ENCODE assay signal across 9 mouse cellular contexts in genomic region chr6:65584870-65585332, GRCm38 (mm10). TPM values are rescaled to one million over a fixed set of nuclear protein-coding genes. Genes with fewer than 3 reads are reported as not detected.
A peak's percentile ranks its signal among the peaks of the same experiment; 100 is the strongest.
DNase-seq lines count a peak whose midpoint lies in the region; ATAC-seq and TF ChIP-seq lines count a peak whose summit lies in the region.
"Had no signal": no experiment of that assay in that cellular context is flagged by ENCODE, and none has a peak within 500 bp of the region (broad histone marks: within the 10 kb centered on the region; RNA-seq: fewer than 3 reads in every experiment).

No protein-coding gene starts in this region.

- TF ChIP-seq POLR2A in cortical plate, adult 2 months (IDR thresholded peaks at IDR 0.05; ENCODE audit: extremely low read depth, insufficient read depth, low read length) = no peak

- H3K4me2 ChIP-seq in forebrain, postnatal 0 days (ENCODE audit: low read depth) = no peak overlapping the region
- no peak overlapping the region for H3K4me2 ChIP-seq in forebrain, embryonic 12.5 days
- no peak overlapping the region for H3K4me2 ChIP-seq in hindbrain, embryonic 16.5 days (ENCODE audit: low read length)
- H3K4me2 ChIP-seq in lung, embryonic 15.5 days = peak overlapping the region; percentile 10; the same call in 1 of the 2 replicates

- no peaks in the 10 kb centered on the region for H3K27me3 ChIP-seq in forebrain, postnatal 0 days (ENCODE audit: insufficient read depth, low read length)
- no peaks in the 10 kb centered on the region for H3K27me3 ChIP-seq in forebrain, embryonic 12.5 days
- H3K27me3 ChIP-seq in hindbrain, embryonic 16.5 days (replicated peaks; ENCODE audit: control insufficient read depth, insufficient read depth, low read length) = no peaks in the 10 kb centered on the region
- H3K27me3 ChIP-seq in lung, embryonic 15.5 days = no peaks in the 10 kb centered on the region

- peak; percentile 39 for DNase-seq in forebrain, postnatal 0 days
- peak; percentile 45 for DNase-seq in testis, postnatal 10 days (ENCODE audit: low spot score)
- DNase-seq in cerebellum, adult 9-11 months = no peak
- DNase-seq in thymus, postnatal 0 days (ENCODE audit: low spot score) = no peak

- no peaks in the 10 kb centered on the region for H3K4me1 ChIP-seq in forebrain, postnatal 0 days (ENCODE audit: insufficient read depth)
- no peaks in the 10 kb centered on the region for H3K4me1 ChIP-seq in forebrain, embryonic 12.5 days
- peaks cover 4% of the 10 kb centered on the region; the same call in 1 of the 2 replicates for H3K4me1 ChIP-seq in cortical plate, adult 2 months (ENCODE audit: control insufficient read depth, insufficient read depth, low read length)
- H3K4me1 ChIP-seq in hindbrain, embryonic 16.5 days (ENCODE audit: control insufficient read depth, insufficient read depth, low read depth, low read length) = peaks cover 4% of the 10 kb centered on the region; the same call in 1 of the 2 replicates
- H3K4me1 ChIP-seq in lung, embryonic 15.5 days = peaks cover 11% of the 10 kb centered on the region; the same call in 1 of the 2 replicates

- no peak for TF ChIP-seq CTCF in forebrain, postnatal 0 days (IDR thresholded peaks at IDR 0.05; ENCODE audit: low read depth)
- TF ChIP-seq CTCF in cortical plate, adult 2 months (IDR thresholded peaks at IDR 0.05; ENCODE audit: extremely low read depth, insufficient read depth, low read length) = no peak

- peak; percentile 43 for ATAC-seq in forebrain, postnatal 0 days
- no peak for ATAC-seq in forebrain, embryonic 12.5 days (ENCODE audit: low FRiP score)
- peak; percentile 40; the same call in 1 of the 2 replicates for ATAC-seq in hindbrain, embryonic 16.5 days
- peak; percentile 79 for ATAC-seq in lung, embryonic 15.5 days (ENCODE audit: borderline replicate concordance, extremely low read depth, low FRiP score, low TSS enrichment)

- no peak overlapping the region for H3K4me3 ChIP-seq in forebrain, postnatal 0 days (ENCODE audit: low read depth, low read length)
- H3K4me3 ChIP-seq in forebrain, embryonic 12.5 days (replicated peaks) = no peak overlapping the region
- no peak overlapping the region for H3K4me3 ChIP-seq in cortical plate, adult 2 months (ENCODE audit: insufficient read depth, low read length)
- no peak overlapping the region for H3K4me3 ChIP-seq in hindbrain, embryonic 16.5 days (ENCODE audit: low read length)
- H3K4me3 ChIP-seq in lung, embryonic 15.5 days = no peak overlapping the region

- WGBS in forebrain, postnatal 0 days = 13% methylated on average over 4 of the region's 4 CpGs
- WGBS in forebrain, embryonic 12.5 days = 43% methylated on average over 4 of the region's 4 CpGs
- WGBS in hindbrain, embryonic 16.5 days = 22% methylated on average over 4 of the region's 4 CpGs
- WGBS in lung, embryonic 15.5 days = 25% methylated on average over 4 of the region's 4 CpGs

- H3K27ac ChIP-seq in forebrain, postnatal 0 days (ENCODE audit: low read depth, low read length) = no peak overlapping the region
- no peak overlapping the region for H3K27ac ChIP-seq in forebrain, embryonic 12.5 days
- peak overlapping the region; percentile 45; the same call in 1 of the 2 replicates for H3K27ac ChIP-seq in cortical plate, adult 2 months (ENCODE audit: insufficient read depth, low read length)
- no peak overlapping the region for H3K27ac ChIP-seq in hindbrain, embryonic 16.5 days (ENCODE audit: low read depth, low read length)
- peak overlapping the region; percentile 74 for H3K27ac ChIP-seq in lung, embryonic 15.5 days

- no peaks in the 10 kb centered on the region for H3K36me3 ChIP-seq in forebrain, postnatal 0 days (ENCODE audit: insufficient read depth)
- no peaks in the 10 kb centered on the region for H3K36me3 ChIP-seq in forebrain, embryonic 12.5 days (replicated peaks)
- H3K36me3 ChIP-seq in hindbrain, embryonic 16.5 days (ENCODE audit: control insufficient read depth, insufficient read depth, low read length) = no peaks in the 10 kb centered on the region
- H3K36me3 ChIP-seq in lung, embryonic 15.5 days = no peaks in the 10 kb centered on the region

- H3K9me3 ChIP-seq in forebrain, postnatal 0 days (ENCODE audit: low read length) = no peaks in the 10 kb centered on the region
- no peaks in the 10 kb centered on the region for H3K9me3 ChIP-seq in forebrain, embryonic 12.5 days
- H3K9me3 ChIP-seq in hindbrain, embryonic 16.5 days (ENCODE audit: control insufficient read depth, low read length) = no peaks in the 10 kb centered on the region
- H3K9me3 ChIP-seq in lung, embryonic 15.5 days = no peaks in the 10 kb centered on the region

- H3K9ac ChIP-seq in forebrain, postnatal 0 days = no peak overlapping the region
- H3K9ac ChIP-seq in forebrain, embryonic 12.5 days = no peak overlapping the region
- H3K9ac ChIP-seq in hindbrain, embryonic 16.5 days (ENCODE audit: low read depth, low read length) = no peak overlapping the region
- H3K9ac ChIP-seq in lung, embryonic 15.5 days = no peak overlapping the region

RNA-seq across cellular contexts. Expression of gene Tnip3, which starts 59.8 kb away (rescaled TPM):
- not detected in 2 replicates for total RNA-seq in forebrain, postnatal 0 days (2014; rRNA removed)
- 0.07 and 0.14 TPM in 2 replicates for polyA plus RNA-seq in forebrain, postnatal 0 days (2015; fragmentation: Nextera tagmentation; extraction: Ambion mirVana)
- polyA plus RNA-seq in forebrain, embryonic 12.5 days (2016; fragmentation: Nextera tagmentation; extraction: Ambion mirVana) = not detected in 2 replicates
- not detected in 2 replicates for polyA plus RNA-seq in cortical plate, adult 2 months (2012; rRNA removed)
- polyA plus RNA-seq in hindbrain, embryonic 16.5 days (2015; fragmentation: Nextera tagmentation; extraction: Ambion mirVana) = not detected in 2 replicates
- 1.6 and 2.0 TPM in 2 replicates for polyA plus RNA-seq in lung, embryonic 15.5 days (2015; fragmentation: Nextera tagmentation; extraction: Ambion mirVana)
- 1.6 and 2.0 TPM in 2 replicates for polyA plus RNA-seq in thymus, postnatal 0 days (2015; fragmentation: Nextera tagmentation; extraction: Ambion mirVana)
- polyA plus RNA-seq: liver, embryonic 16.5 days had no signal

Comparison
In these comparisons a context has a peak if more than half of its experiments do, and no peak if none do; other contexts are left out.
1. DNase-seq: peak in forebrain, postnatal 0 days (single experiment) and testis, postnatal 10 days (single experiment); none in cerebellum, adult 9-11 months (single experiment) and thymus, postnatal 0 days (single experiment).
2. H3K27ac ChIP-seq: peak in cortical plate, adult 2 months (single experiment) and lung, embryonic 15.5 days (single experiment); none in forebrain, postnatal 0 days (single experiment), forebrain, embryonic 12.5 days (single experiment) and hindbrain, embryonic 16.5 days (single experiment).